Mouse (Mus musculus): Measurements from ENCODE around the gene Mknk2. TPM values are rescaled to one million over a fixed set of nuclear protein-coding genes. Genes with fewer than 3 reads are reported as not detected.
A peak's percentile ranks its signal among the peaks of the same experiment; 100 is the strongest.

Mknk2 gene
- polyA plus RNA-seq, 1 experiment: 129 TPM

GRCm38 (mm10) chr10:80669737-80670485 lies 8.0 kb downstream of the Mknk2 start:
- DNase-seq (ENCODE audit: low spot score): no peak

GRCm38 (mm10) chr10:80669018-80669417 lies 8.9 kb downstream of the Mknk2 start:
- DNase-seq (ENCODE audit: low spot score): no peak

GRCm38 (mm10) chr10:80668614-80669013 lies 9.3 kb downstream of the Mknk2 start:
- no peak for DNase-seq (ENCODE audit: low spot score)

GRCm38 (mm10) chr10:80666837-80667412 lies 11.0 kb downstream of the Mknk2 start:
- no peak for DNase-seq (ENCODE audit: low spot score)

GRCm38 (mm10) chr10:80665981-80666733 lies 11.8 kb downstream of the Mknk2 start:
- DNase-seq (ENCODE audit: low spot score): no peak

- DNase-seq (ENCODE audit: low spot score): no peak
Observed at GRCm38 (mm10) chr10:80665459-80665858, 12.5 kb downstream of the Mknk2 start.

- DNase-seq (ENCODE audit: low spot score): no peak
Observed at GRCm38 (mm10) chr10:80665016-80665380, 12.9 kb downstream of the Mknk2 start.

- DNase-seq (ENCODE audit: low spot score): peak; percentile 90
Observed at GRCm38 (mm10) chr10:80664197-80665015, 13.5 kb downstream of the Mknk2 start.

GRCm38 (mm10) chr10:80663485-80664196 lies 14.3 kb downstream of the Mknk2 start:
- DNase-seq (ENCODE audit: low spot score): no peak

GRCm38 (mm10) chr10:80661149-80661548 lies 16.8 kb downstream of the Mknk2 start:
- DNase-seq (ENCODE audit: low spot score): no peak

- no peak for DNase-seq (ENCODE audit: low spot score)
Observed at GRCm38 (mm10) chr10:80659213-80659612, 18.7 kb downstream of the Mknk2 start.

- no peak for DNase-seq (ENCODE audit: low spot score)
Observed at GRCm38 (mm10) chr10:80658841-80659202, 19.1 kb downstream of the Mknk2 start.

GRCm38 (mm10) chr10:80658194-80658840 lies 19.6 kb downstream of the Mknk2 start:
- no peak for DNase-seq (ENCODE audit: low spot score)

- no peak for DNase-seq (ENCODE audit: low spot score)
Observed at GRCm38 (mm10) chr10:80656863-80657623, 20.9 kb downstream of the Mknk2 start, which contains the start of gene Btbd2. Gene Btbd2, minus strand, starts transcription at chr10:80657071.

- peak; percentile 81 for DNase-seq (ENCODE audit: low spot score)
Observed at GRCm38 (mm10) chr10:80656130-80656862, 21.6 kb downstream of the Mknk2 start.

GRCm38 (mm10) chr10:80655406-80656129 lies 22.3 kb downstream of the Mknk2 start:
- no peak for DNase-seq (ENCODE audit: low spot score)

GRCm38 (mm10) chr10:80654866-80655265 lies 23.0 kb downstream of the Mknk2 start:
- no peak for DNase-seq (ENCODE audit: low spot score)

GRCm38 (mm10) chr10:80653156-80653720 lies 24.7 kb downstream of the Mknk2 start:
- no peak for DNase-seq (ENCODE audit: low spot score)
